Mouse (Mus musculus) liver, postnatal 0 days (tissue): ENCODE results near the gene Shisa7.

ENCODE experiments used
- CTCF ChIP-seq: sonication (generic); IDR thresholded peaks from 2 replicates; pipeline ENCODE4 v1.5.1; 2016; ENCODE audit warnings: antibody characterized with exemption, low read depth
- EP300 ChIP-seq: IDR thresholded peaks from 2 replicates; pipeline ENCODE4 v1.6.1; 2016; ENCODE audit warnings: antibody characterized with exemption, low read depth, mild to moderate bottlenecking

DNA sequence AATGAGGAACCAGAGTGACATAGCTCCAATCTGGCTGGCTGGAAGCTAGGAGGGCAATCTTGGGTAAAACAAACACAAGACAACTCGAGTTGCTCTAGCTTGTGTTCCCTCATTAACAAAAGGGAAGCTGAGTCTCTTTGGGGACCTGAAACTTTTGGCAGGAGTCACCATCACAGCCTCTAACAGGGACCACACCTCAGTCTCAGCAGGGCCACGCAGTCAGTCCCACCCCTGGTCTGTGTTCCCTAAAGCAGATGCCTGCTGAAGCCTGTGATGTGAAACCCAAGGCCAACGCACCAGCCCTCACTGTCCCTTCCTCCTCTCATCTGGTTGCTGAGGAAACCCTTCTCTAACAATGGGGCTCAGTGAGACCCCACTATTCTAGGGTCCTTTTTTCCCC is 62.4 kb downstream of the Shisa7 start:
- TF ChIP-seq CTCF (no peak), EP300 (no peak)
